Mouse (Mus musculus): Measurements from ENCODE around the gene Ppp1r2.

- TF ChIP-seq CTCF (IDR thresholded peaks at IDR 0.05; ENCODE audit: borderline replicate concordance, extremely low read depth, insufficient read depth, insufficient read length): no peak
- TF ChIP-seq POLR2A (IDR thresholded peaks at IDR 0.05; ENCODE audit: borderline replicate concordance, extremely low read depth, insufficient read depth, insufficient read length, poor library complexity, severe bottlenecking): no peak
These were observed 63.6 kb downstream of the Ppp1r2 start for GRCm38 (mm10) chr16:31211503-31211902.
